Mouse (Mus musculus): Measurements from ENCODE around the gene Acp5.

- TF ChIP-seq CTCF (IDR thresholded peaks at IDR 0.05; ENCODE audit: control insufficient read depth, insufficient read depth, insufficient read length) (no peak), USF1 (IDR thresholded peaks at IDR 0.05; ENCODE audit: low read depth) (no peak)
These were observed 22.2 kb upstream of the Acp5 start for GRCm38 (mm10) chr9:22157516-22158265.
